Comparison of ENCODE assay signal across 13 mouse cellular contexts in the genomic region with DNA sequence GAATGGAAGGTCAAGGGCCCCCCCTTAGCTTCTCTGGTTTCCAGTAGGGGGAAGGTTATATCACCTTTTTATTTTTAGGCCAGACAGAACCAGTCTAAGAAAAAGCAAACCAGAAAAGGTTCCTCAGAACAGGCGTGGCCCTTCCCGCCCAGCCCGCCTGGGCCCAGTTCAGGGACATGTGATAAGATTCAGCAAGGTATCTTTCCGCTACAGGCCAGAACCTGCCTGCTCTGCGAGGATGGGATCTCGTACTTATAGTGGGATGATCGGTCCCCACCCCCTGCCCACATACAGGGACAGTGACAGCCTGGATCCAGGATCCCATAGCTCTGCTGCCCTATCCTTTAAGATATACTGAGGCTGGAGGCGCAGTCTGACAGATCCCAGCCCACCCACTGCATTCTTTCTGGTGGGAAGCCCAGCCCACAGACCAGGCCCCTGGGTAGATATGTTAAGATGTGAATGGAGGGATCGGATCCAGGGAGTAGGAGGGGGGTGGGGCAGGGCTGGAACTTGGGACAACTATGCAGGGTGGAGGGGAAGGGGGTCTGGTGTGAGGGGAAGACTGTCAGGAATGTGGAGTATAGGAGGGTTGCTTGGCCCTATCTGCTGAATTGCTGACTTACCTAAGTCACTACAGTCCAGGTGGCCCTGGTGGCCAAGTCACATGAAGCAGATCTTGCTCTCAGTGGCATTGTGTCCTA. TPM values are rescaled to one million over a fixed set of nuclear protein-coding genes. Genes with fewer than 3 reads are reported as not detected.
DNase-seq lines count a peak whose midpoint lies in the region; ATAC-seq lines count a peak whose summit lies in the region.
"Had no signal": no experiment of that assay in that cellular context is flagged by ENCODE, and none has a peak within 500 bp of the region (broad histone marks: within the 10 kb centered on the region; RNA-seq: fewer than 3 reads in every experiment).

No protein-coding gene starts in this region.

- H3K4me3 ChIP-seq in kidney, embryonic 14.5 days (ENCODE audit: low read length): no peak overlapping the region
- no peak overlapping the region for H3K4me3 ChIP-seq in intestine, embryonic 16.5 days (ENCODE audit: low read length)
- H3K4me3 ChIP-seq: forebrain, embryonic 13.5 days had no signal

- H3K4me2 ChIP-seq in kidney, embryonic 14.5 days (replicated peaks; ENCODE audit: low read depth, low read length): no peak overlapping the region
- H3K4me2 ChIP-seq in intestine, embryonic 16.5 days (ENCODE audit: low read depth, low read length): no peak overlapping the region
- H3K4me2 ChIP-seq: forebrain, embryonic 13.5 days had no signal

- H3K4me1 ChIP-seq in kidney, embryonic 14.5 days (ENCODE audit: control insufficient read depth, insufficient read depth, low read length): 0 out of 2 replicates have a peak, but pooled peaks cover 3% of the 10 kb centered on the region
- H3K4me1 ChIP-seq in intestine, embryonic 16.5 days (ENCODE audit: control insufficient read depth, insufficient read depth, low read length): peaks cover 9% of the 10 kb centered on the region; the same call in 1 of the 2 replicates
- H3K4me1 ChIP-seq: forebrain, embryonic 13.5 days had no signal

- WGBS in kidney, embryonic 14.5 days: 80% methylated on average over 9 of the region's 9 CpGs
- WGBS in intestine, embryonic 16.5 days: 61% methylated on average over 9 of the region's 9 CpGs

- intact Hi-C loops in gastrocnemius, postnatal 14 days (cut with DNase I; ENCODE audit: low total_unique reads): no loop called here

- no peaks in the 10 kb centered on the region for H3K9me3 ChIP-seq in kidney, embryonic 14.5 days (ENCODE audit: control insufficient read depth, low read length)
- no peaks in the 10 kb centered on the region for H3K9me3 ChIP-seq in intestine, embryonic 16.5 days (ENCODE audit: control insufficient read depth, low read length)
- H3K9me3 ChIP-seq: forebrain, embryonic 13.5 days had no signal

- H3K27ac ChIP-seq in kidney, embryonic 14.5 days (ENCODE audit: low read depth, low read length): no peak overlapping the region
- no peak overlapping the region for H3K27ac ChIP-seq in intestine, embryonic 16.5 days (ENCODE audit: low read length)
- H3K27ac ChIP-seq: forebrain, embryonic 13.5 days had no signal

- 0 out of 2 replicates have a peak, but pooled peaks have one; percentile 33 for ATAC-seq in kidney, embryonic 14.5 days (ENCODE audit: low FRiP score, low TSS enrichment)
- ATAC-seq in intestine, embryonic 16.5 days: peak; percentile 50; the same call in 1 of the 2 replicates
- ATAC-seq in megakaryocyte-erythroid progenitor cell, adult 5-6 weeks (replicated peaks; ENCODE audit: low FRiP score, low TSS enrichment, poor library complexity, severe bottlenecking): peak; percentile 66
- ATAC-seq: forebrain, embryonic 13.5 days had no signal

- no peaks in the 10 kb centered on the region for H3K36me3 ChIP-seq in kidney, embryonic 14.5 days (ENCODE audit: control insufficient read depth, insufficient read depth, low read length)
- H3K36me3 ChIP-seq in intestine, embryonic 16.5 days (ENCODE audit: control insufficient read depth, insufficient read depth, low read length): no peaks in the 10 kb centered on the region

- DNase-seq in kidney, adult 8-10 months: no peak
- peak; percentile 67 for DNase-seq in c-Kit-positive CD71-positive TER-119-positive erythroid progenitor cells, embryonic 14.5 days (ENCODE audit: low spot score)
- no peak for DNase-seq in gastrocnemius, postnatal 14 days
- no peak for DNase-seq in right cerebral cortex, postnatal 10 days (ENCODE audit: low spot score in 2 of 2)
- no peak for DNase-seq in lung, postnatal 4 days
- DNase-seq: cerebellum, postnatal 25 days; gastrocnemius, postnatal 25 days; kidney, adult 18-20 months; lung, postnatal 10 days had no signal

- no peak overlapping the region for H3K9ac ChIP-seq in kidney, embryonic 14.5 days (ENCODE audit: low read depth, low read length)
- H3K9ac ChIP-seq in intestine, embryonic 16.5 days (ENCODE audit: low read depth, low read length): peak overlapping the region; percentile 23; the same call in 1 of the 2 replicates
- H3K9ac ChIP-seq: forebrain, embryonic 13.5 days had no signal

- no peaks in the 10 kb centered on the region for H3K27me3 ChIP-seq in kidney, embryonic 14.5 days (ENCODE audit: control insufficient read depth, insufficient read depth, low read length)
- H3K27me3 ChIP-seq in intestine, embryonic 16.5 days (replicated peaks; ENCODE audit: control insufficient read depth, insufficient read depth, low read length): no peaks in the 10 kb centered on the region
- H3K27me3 ChIP-seq: forebrain, embryonic 13.5 days had no signal

RNA-seq across cellular contexts. Expression of a gene that starts 1.9 kb away (rescaled TPM):
- 8.3 and 8.7 TPM in 2 replicates for polyA plus RNA-seq in kidney, embryonic 14.5 days (2014; fragmentation: Nextera tagmentation; extraction: Ambion mirVana)
- 9.3 and 9.6 TPM in 2 replicates for polyA plus RNA-seq in intestine, embryonic 16.5 days (2015; fragmentation: Nextera tagmentation; extraction: Ambion mirVana)
- total RNA-seq in megakaryocyte-erythroid progenitor cell, adult 5-6 weeks (2014; fragmentation: Nextera tagmentation): not detected in 2 replicates
- not detected in 2 replicates for total RNA-seq in megakaryocyte-erythroid progenitor cell, adult 5-6 weeks (2017)
- 1 to 10 TPM; 5.7 to 6.9 TPM for total RNA-seq in gastrocnemius, postnatal 14 days (2021)

RNA-seq across cellular contexts. Expression of a gene that starts 29.8 kb away (rescaled TPM):
- polyA plus RNA-seq in kidney, embryonic 14.5 days (2014; fragmentation: Nextera tagmentation; extraction: Ambion mirVana): 0.61 and 0.99 TPM in 2 replicates
- polyA plus RNA-seq in intestine, embryonic 16.5 days (2015; fragmentation: Nextera tagmentation; extraction: Ambion mirVana): 7.5 and 12.6 TPM in 2 replicates
- not detected in 2 replicates for total RNA-seq in megakaryocyte-erythroid progenitor cell, adult 5-6 weeks (2014; fragmentation: Nextera tagmentation)
- not detected in 2 replicates for total RNA-seq in megakaryocyte-erythroid progenitor cell, adult 5-6 weeks (2017)
- 10 to 100 TPM; 11.8 to 20.9 TPM for total RNA-seq in gastrocnemius, postnatal 14 days (2021)
- polyA plus RNA-seq: forebrain, embryonic 13.5 days had no signal

RNA-seq across cellular contexts. Expression of a gene that starts 39.0 kb away (rescaled TPM):
- polyA plus RNA-seq in kidney, embryonic 14.5 days (2014; fragmentation: Nextera tagmentation; extraction: Ambion mirVana): 0.11 and 0.41 TPM in 2 replicates
- polyA plus RNA-seq in intestine, embryonic 16.5 days (2015; fragmentation: Nextera tagmentation; extraction: Ambion mirVana): 0.78 and 0.93 TPM in 2 replicates
- 1.5 and 2.3 TPM in 2 replicates for total RNA-seq in megakaryocyte-erythroid progenitor cell, adult 5-6 weeks (2014; fragmentation: Nextera tagmentation)
- total RNA-seq in megakaryocyte-erythroid progenitor cell, adult 5-6 weeks (2017): 1.0 and 1.2 TPM in 2 replicates
- under 1 TPM; 0.31 to 0.73 TPM for total RNA-seq in gastrocnemius, postnatal 14 days (2021)

RNA-seq across cellular contexts. Expression of a gene that starts 54.1 kb away (rescaled TPM):
- 1,702 and 2,075 TPM in 2 replicates for polyA plus RNA-seq in kidney, embryonic 14.5 days (2014; fragmentation: Nextera tagmentation; extraction: Ambion mirVana)
- polyA plus RNA-seq in intestine, embryonic 16.5 days (2015; fragmentation: Nextera tagmentation; extraction: Ambion mirVana): 1,403 and 1,521 TPM in 2 replicates
- total RNA-seq in megakaryocyte-erythroid progenitor cell, adult 5-6 weeks (2014; fragmentation: Nextera tagmentation): 2,414 and 2,637 TPM in 2 replicates
- total RNA-seq in megakaryocyte-erythroid progenitor cell, adult 5-6 weeks (2017): 3,345 and 3,531 TPM in 2 replicates
- total RNA-seq in gastrocnemius, postnatal 14 days (2021): 100 to 1,000 TPM; 517 to 627 TPM

RNA-seq across cellular contexts. Expression of a gene that starts 56.3 kb away (rescaled TPM):
- polyA plus RNA-seq in kidney, embryonic 14.5 days (2014; fragmentation: Nextera tagmentation; extraction: Ambion mirVana): 78.5 and 85.2 TPM in 2 replicates
- polyA plus RNA-seq in intestine, embryonic 16.5 days (2015; fragmentation: Nextera tagmentation; extraction: Ambion mirVana): 173 and 184 TPM in 2 replicates
- 44.4 and 57.1 TPM in 2 replicates for total RNA-seq in megakaryocyte-erythroid progenitor cell, adult 5-6 weeks (2014; fragmentation: Nextera tagmentation)
- total RNA-seq in megakaryocyte-erythroid progenitor cell, adult 5-6 weeks (2017): 25.8 and 34.0 TPM in 2 replicates
- 10 to 100 TPM; 41.6 to 53.3 TPM for total RNA-seq in gastrocnemius, postnatal 14 days (2021)

Comparison
In these comparisons a context has a peak if more than half of its experiments do, and no peak if none do; other contexts are left out.
1. RNA of a gene that starts 1.9 kb away (total RNA-seq): 5.7 to 6.9 TPM in gastrocnemius, postnatal 14 days; not detected in megakaryocyte-erythroid progenitor cell, adult 5-6 weeks; every median in the first group is over 4 times any median in the second.
2. RNA of a gene that starts 29.8 kb away (total RNA-seq): 11.8 to 20.9 TPM in gastrocnemius, postnatal 14 days; not detected in megakaryocyte-erythroid progenitor cell, adult 5-6 weeks; every median in the first group is over 10 times any median in the second.
3. Peak in every context shown above with its lines, with median percentiles within 50 percentile points of each other: ATAC-seq.